Mouse (Mus musculus): ENCODE results near the gene Rhbdl1.

DNA sequence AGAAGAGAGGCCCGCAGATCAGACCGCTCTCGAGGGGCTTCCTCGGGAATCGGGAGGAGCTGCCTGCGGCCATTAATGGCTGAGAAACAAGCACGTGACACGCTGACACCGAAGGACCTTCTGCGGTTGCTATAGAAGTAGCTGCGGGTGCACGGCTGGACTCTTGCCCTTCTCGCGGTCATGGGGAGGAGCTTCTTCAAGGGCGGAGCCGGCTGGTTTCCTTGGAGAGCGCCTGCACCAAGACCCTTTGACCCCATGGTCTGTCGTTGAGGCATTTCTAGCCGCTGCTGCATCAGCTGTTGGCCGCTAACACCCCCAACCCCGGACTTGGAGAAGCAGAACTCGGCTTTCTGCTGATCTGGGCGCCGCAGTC is 3.8 kb downstream of the Rhbdl1 start, which contains the start of gene Stub1:
- no peak for TF ChIP-seq GATA1 (IDR thresholded peaks at IDR 0.05; ENCODE audit: borderline replicate concordance, low read length)
- TF ChIP-seq FLI1 (IDR thresholded peaks at IDR 0.05; ENCODE audit: low read length): no peak
